In the genomic region with DNA sequence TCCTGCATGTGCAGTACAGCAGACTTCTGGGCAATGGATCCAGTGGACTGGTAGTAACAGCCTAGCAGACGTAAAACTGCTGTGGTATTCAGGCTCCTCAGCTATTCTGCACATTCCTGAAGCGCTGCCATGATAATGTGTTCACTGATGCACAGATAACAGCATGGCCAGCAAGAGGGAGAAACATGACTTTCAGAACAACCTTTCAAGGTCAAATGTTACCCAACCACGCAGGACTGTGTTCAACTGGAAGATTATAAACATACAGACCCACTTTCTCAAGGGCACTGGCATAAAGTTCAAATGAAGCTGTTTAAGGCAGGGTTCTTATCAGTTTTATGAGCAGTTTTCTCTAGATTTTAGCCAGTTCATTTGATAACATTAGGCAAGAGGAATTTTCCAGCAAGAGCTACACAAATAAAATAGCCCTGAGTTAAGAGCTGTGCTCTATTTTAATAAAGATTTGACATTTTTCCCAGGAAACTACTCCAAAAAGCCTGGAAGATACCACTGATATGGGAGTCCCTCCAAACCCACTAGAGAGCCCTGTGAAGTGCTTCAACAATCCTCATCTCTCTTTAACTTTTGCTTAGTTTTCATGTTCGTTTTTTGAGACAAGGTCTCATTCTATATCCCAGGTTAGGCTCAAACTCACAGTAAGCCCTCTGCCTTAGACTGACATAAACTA, we compare ENCODE assay signal across 11 mouse cellular contexts.
DNase-seq lines count a peak whose midpoint lies in the region; ATAC-seq and TF ChIP-seq lines count a peak whose summit lies in the region.
"Had no signal": no experiment of that assay in that cellular context is flagged by ENCODE, and none has a peak within 500 bp of the region (broad histone marks: within the 10 kb centered on the region; RNA-seq: fewer than 3 reads in every experiment).

No protein-coding gene starts in this region.

- no peak overlapping the region for H3K4me3 ChIP-seq in heart, embryonic 12.5 days
- H3K4me3 ChIP-seq in lung, embryonic 15.5 days = no peak overlapping the region
- no peak overlapping the region for H3K4me3 ChIP-seq in forebrain, postnatal 0 days (ENCODE audit: low read depth, low read length)
- H3K4me3 ChIP-seq: limb, embryonic 15.5 days had no signal

- H3K4me2 ChIP-seq in heart, embryonic 12.5 days = no peak overlapping the region
- H3K4me2 ChIP-seq in lung, embryonic 15.5 days = no peak overlapping the region
- H3K4me2 ChIP-seq in forebrain, postnatal 0 days (ENCODE audit: low read depth) = no peak overlapping the region
- H3K4me2 ChIP-seq: limb, embryonic 15.5 days had no signal

- 31% methylated on average over 4 of the region's 4 CpGs for WGBS in heart, embryonic 12.5 days
- WGBS in lung, embryonic 15.5 days = 25% methylated on average over 4 of the region's 4 CpGs
- 43% methylated on average over 4 of the region's 4 CpGs for WGBS in forebrain, postnatal 0 days

- no peak overlapping the region for H3K27ac ChIP-seq in heart, embryonic 12.5 days (ENCODE audit: poor library complexity, severe bottlenecking)
- H3K27ac ChIP-seq in lung, embryonic 15.5 days = peak overlapping the region; percentile 34
- H3K27ac ChIP-seq in forebrain, postnatal 0 days (ENCODE audit: low read depth, low read length) = no peak overlapping the region
- H3K27ac ChIP-seq: limb, embryonic 15.5 days had no signal

- no peak for ATAC-seq in heart, embryonic 12.5 days (ENCODE audit: insufficient number of reproducible peaks, low FRiP score)
- ATAC-seq in lung, embryonic 15.5 days (ENCODE audit: borderline replicate concordance, extremely low read depth, low FRiP score, low TSS enrichment) = peak; percentile 84
- no peak for ATAC-seq in forebrain, postnatal 0 days

- H3K27me3 ChIP-seq in heart, embryonic 12.5 days (replicated peaks) = no peaks in the 10 kb centered on the region
- H3K27me3 ChIP-seq in lung, embryonic 15.5 days = no peaks in the 10 kb centered on the region
- no peaks in the 10 kb centered on the region for H3K27me3 ChIP-seq in forebrain, postnatal 0 days (ENCODE audit: insufficient read depth, low read length)
- H3K27me3 ChIP-seq: limb, embryonic 15.5 days had no signal

- H3K4me1 ChIP-seq in heart, embryonic 12.5 days (replicated peaks) = peaks cover 4% of the 10 kb centered on the region
- no peaks in the 10 kb centered on the region for H3K4me1 ChIP-seq in lung, embryonic 15.5 days
- no peaks in the 10 kb centered on the region for H3K4me1 ChIP-seq in forebrain, postnatal 0 days (ENCODE audit: insufficient read depth)
- H3K4me1 ChIP-seq: limb, embryonic 15.5 days had no signal

- no peaks in the 10 kb centered on the region for H3K9me3 ChIP-seq in heart, embryonic 12.5 days (replicated peaks)
- no peaks in the 10 kb centered on the region for H3K9me3 ChIP-seq in lung, embryonic 15.5 days
- H3K9me3 ChIP-seq in forebrain, postnatal 0 days (ENCODE audit: low read length) = no peaks in the 10 kb centered on the region
- H3K9me3 ChIP-seq: limb, embryonic 15.5 days had no signal

- peak; percentile 93 for DNase-seq in heart, adult 11 months
- DNase-seq in Muller cell, postnatal 12 days (ENCODE audit: inconsistent ontology term) = peak; percentile 87
- peak; percentile 4 for DNase-seq in embryo, embryonic 9.5 days (ENCODE audit: extremely low spot score)
- no peak for DNase-seq in forebrain, postnatal 0 days
- no peak for DNase-seq in cerebellum, postnatal 4 days (ENCODE audit: low spot score in 2 of 2)
- no peak for DNase-seq in left cerebral cortex, adult 8-10 months (ENCODE audit: low spot score in 2 of 2)
- DNase-seq: B cell, adult 2 months; cerebellum, adult 18-20 months had no signal

- H3K9ac ChIP-seq in heart, embryonic 12.5 days = no peak overlapping the region
- no peak overlapping the region for H3K9ac ChIP-seq in lung, embryonic 15.5 days
- no peak overlapping the region for H3K9ac ChIP-seq in forebrain, postnatal 0 days
- H3K9ac ChIP-seq: limb, embryonic 15.5 days had no signal

- no peaks in the 10 kb centered on the region for H3K36me3 ChIP-seq in heart, embryonic 12.5 days
- H3K36me3 ChIP-seq in lung, embryonic 15.5 days = no peaks in the 10 kb centered on the region
- no peaks in the 10 kb centered on the region for H3K36me3 ChIP-seq in forebrain, postnatal 0 days (ENCODE audit: insufficient read depth)
- H3K36me3 ChIP-seq: limb, embryonic 15.5 days had no signal

- TF ChIP-seq CTCF in forebrain, postnatal 0 days (IDR thresholded peaks at IDR 0.05; ENCODE audit: low read depth) = no peak

Comparison
In these comparisons a context has a peak if more than half of its experiments do, and no peak if none do; other contexts are left out.
1. DNase-seq: peak in heart, adult 11 months (single experiment), Muller cell, postnatal 12 days (single experiment) and embryo, embryonic 9.5 days (single experiment); none in forebrain, postnatal 0 days (single experiment), cerebellum, postnatal 4 days (0 of 2) and left cerebral cortex, adult 8-10 months (0 of 2).